Mouse (Mus musculus): ENCODE measurements at regions not wholly inside any gene's neighbourhood (a gene's known extent, or its start where the extent isn't known, plus 50 kb on each side); places are given as distances from the start of the nearest gene placed in this dataset.

GRCm38 (mm10) chr9:113514846-113515702, 193.0 kb downstream of the Pdcd6ip start:
- TF ChIP-seq MYOG (IDR thresholded peaks at IDR 0.05; ENCODE audit: control insufficient read depth in 1 of 3, insufficient read depth in 1 of 3, insufficient read length in 2 of 3, low read depth in 2 of 3): no peak
- no peak for TF ChIP-seq POLR2A (IDR thresholded peaks at IDR 0.05; ENCODE audit: insufficient read length, low read depth)
- no peak for TF ChIP-seq MAX (IDR thresholded peaks at IDR 0.05; ENCODE audit: low read depth)
- TF ChIP-seq POLR2AphosphoS2 (IDR thresholded peaks at IDR 0.05; ENCODE audit: insufficient read length, low read depth): no peak
- TF ChIP-seq CEBPB (IDR thresholded peaks at IDR 0.05; ENCODE audit: insufficient read depth, poor library complexity, severe bottlenecking): no peak
- TF ChIP-seq USF1 (IDR thresholded peaks at IDR 0.05; ENCODE audit: low read depth): no peak

Data from myocyte (in vitro differentiated cells).